Mouse (Mus musculus): ENCODE data around the gene Gm20390.

The Gm20390 gene

DNA sequence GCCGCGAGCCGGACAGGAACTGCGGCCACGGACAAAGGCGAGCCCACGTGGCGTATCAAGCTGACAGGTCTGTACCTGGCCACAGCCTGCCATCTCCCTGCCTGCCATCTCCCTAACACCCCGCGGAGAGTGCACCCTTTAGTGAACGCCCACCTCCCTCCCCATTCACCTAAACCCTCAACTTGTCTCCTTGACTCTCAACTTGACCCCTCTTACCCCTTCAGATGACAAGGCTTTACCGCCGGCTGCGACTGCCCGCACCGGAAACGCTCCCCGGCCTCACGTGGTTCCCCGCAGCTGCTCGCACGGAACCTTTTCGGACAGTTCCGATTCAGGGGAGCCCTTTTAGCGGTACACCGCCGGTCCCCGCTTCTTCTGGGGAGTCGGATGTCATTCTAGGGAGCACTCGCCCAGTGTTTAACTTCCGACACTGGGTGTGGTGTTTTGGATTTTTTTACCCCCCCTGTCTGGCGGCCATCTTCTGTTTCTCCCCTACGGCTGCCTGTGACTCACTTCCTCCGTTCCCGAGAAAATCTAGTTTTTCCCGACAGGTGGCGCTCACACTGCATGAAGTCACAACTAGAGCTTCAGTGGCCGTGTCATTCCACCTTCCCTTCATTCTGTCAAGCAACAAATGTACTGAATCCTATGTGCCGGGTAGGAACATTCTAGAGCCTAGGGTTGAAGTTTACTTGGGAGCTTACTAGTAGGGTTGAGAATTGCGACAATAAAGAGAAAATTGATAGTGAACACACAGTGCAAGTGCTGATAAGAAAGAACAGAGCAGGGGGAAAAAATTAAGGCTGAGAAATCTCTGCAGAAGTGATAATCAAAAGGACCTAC lies at the start of gene Gm20390, which contains the start of gene Nme1:
Gm20390 (minus strand) TSS at position 289 of the 843 bp plus-strand sequence.
Nme1 (minus strand) TSS at position 517 of the 843 bp plus-strand sequence.
- DNase-seq (ENCODE audit: low spot score in 2 of 2) = peak; percentile 95 to 98

- DNase-seq (ENCODE audit: low spot score in 2 of 2) = no peak
Measured at GRCm38 (mm10) chr11:94003346-94003745, 35.3 kb upstream of the Gm20390 start.

GRCm38 (mm10) chr11:93999276-93999675 lies 31.2 kb upstream of the Gm20390 start:
- no peak for DNase-seq (ENCODE audit: low spot score in 2 of 2)

- peak; percentile 24 to 26 for DNase-seq (ENCODE audit: low spot score in 2 of 2)
Measured at GRCm38 (mm10) chr11:93997141-93997775, 29.2 kb upstream of the Gm20390 start.

DNA sequence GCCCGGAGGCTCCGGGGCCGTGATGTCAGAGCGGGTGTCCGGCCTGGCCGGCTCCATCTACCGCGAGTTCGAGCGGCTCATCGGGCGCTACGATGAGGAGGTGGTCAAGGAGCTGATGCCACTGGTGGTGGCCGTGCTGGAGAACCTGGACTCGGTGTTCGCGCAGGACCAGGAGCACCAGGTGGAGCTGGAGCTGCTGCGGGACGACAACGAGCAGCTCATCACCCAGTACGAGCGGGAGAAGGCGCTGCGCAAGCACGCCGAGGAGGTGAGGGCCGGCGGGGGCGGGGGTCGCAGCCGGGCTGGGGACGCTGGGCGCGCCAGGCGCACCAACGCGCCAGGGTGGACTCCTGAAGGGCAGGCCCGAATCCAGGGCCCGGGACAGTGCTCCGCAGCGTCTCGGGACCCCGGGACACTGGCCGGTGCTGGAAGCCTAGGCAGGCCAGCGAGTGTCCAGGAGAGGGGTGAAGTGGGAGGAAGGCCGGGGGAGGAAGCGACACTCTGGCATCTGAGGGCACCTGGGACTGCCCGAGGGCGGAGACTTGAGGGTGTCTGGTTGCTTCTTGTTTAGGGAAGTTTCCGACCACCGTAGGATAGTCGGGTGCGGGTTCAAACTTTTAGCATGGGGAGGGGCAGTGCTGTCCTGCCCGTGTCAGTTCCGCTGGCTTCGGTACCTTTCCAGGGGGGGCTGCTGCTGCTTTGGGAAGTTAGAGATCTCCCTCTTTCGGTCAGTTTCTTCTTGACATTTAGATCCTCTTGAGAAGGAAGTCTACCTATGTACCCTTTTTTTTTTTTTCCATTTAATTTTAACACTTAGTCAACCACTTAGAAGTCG lies 28.4 kb upstream of the Gm20390 start:
- peak; percentile 36 to 50 for DNase-seq (ENCODE audit: low spot score in 2 of 2)

GRCm38 (mm10) chr11:93995720-93996305 lies 27.7 kb upstream of the Gm20390 start, which contains the start of gene Spag9:
Spag9 (plus strand) TSS chr11:93996091.
- peak; percentile 90 to 94 for DNase-seq (ENCODE audit: low spot score in 2 of 2)

GRCm38 (mm10) chr11:93995111-93995719 lies 27.1 kb upstream of the Gm20390 start:
- peak; percentile 51 to 66 for DNase-seq (ENCODE audit: low spot score in 2 of 2)

DNA sequence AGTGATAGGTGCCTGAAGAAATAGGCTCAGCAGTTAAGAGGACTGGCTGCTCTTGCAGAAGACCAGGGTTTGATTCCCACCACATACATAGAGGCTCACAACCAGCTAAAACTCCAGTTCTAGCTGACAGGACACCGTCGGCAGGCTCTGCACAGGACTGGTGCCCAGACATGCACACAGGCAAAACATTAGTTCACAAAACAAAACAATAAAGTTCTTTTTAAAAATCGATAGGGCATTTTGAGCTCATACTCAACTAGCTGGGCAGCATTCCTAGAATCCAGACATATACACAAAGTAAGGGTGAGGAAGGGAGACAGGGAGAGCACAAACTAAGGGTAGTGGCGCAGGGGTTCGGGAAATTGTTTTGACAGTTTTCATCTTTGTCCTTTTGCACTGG lies 26.4 kb upstream of the Gm20390 start:
- DNase-seq (ENCODE audit: low spot score in 2 of 2) = no peak

DNA sequence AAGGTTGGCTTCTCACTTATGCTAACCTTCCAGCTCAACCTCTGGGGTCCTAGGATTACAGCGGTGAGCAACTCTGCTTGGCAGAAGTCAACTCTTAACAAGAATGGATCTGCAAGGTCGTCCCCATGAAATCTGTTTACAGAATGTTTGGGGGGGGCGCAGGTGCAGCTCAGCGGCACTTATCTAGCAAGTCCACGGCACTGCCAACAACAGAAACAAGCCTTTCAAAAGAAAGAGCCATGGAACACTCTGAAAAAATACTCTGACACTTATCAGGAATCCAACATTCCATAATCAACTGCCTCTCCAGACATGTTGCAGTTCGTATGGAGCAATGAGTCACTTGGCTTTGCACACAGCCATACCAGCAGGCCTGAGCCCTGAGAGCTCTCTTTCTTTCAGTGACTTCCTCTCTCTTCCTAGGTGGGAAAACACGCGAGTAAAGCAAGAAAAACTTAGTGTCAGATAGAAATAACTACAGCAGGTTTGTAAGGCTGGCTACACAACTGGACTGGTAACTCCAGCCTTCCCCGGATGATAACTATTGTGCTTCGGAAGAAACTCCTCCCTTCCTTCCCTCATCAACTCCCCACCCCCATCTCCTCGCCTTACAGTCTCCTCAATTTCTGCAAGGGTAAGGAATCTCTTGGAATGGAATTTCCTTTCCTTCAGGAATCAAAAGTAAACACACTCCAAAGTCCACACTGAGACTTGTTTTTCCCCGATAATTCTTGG lies 20.4 kb upstream of the Gm20390 start:
- no peak for DNase-seq (ENCODE audit: low spot score in 2 of 2)

- DNase-seq (ENCODE audit: low spot score in 2 of 2) = no peak
Measured at GRCm38 (mm10) chr11:93987625-93988327, 19.7 kb upstream of the Gm20390 start.

DNA sequence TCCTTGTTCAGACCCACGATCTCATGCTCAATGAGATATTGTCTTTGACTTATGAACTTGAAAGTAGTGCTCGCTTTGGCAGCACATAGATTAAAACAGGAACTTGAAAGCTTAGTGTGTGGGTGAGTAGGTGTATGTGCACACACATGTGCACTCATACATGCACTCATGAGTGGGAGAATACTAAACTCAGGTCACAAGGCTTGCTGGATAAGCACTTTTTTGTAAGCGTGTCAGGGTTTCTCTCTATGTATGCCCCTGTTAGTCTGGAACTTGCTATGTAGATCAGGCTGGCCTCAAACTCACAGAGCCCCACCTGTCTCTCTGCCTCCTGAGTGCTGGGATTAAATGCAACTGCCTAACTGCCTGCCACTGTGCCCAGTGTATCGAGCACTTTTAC lies 18.9 kb upstream of the Gm20390 start:
- no peak for DNase-seq (ENCODE audit: low spot score in 2 of 2)

DNA sequence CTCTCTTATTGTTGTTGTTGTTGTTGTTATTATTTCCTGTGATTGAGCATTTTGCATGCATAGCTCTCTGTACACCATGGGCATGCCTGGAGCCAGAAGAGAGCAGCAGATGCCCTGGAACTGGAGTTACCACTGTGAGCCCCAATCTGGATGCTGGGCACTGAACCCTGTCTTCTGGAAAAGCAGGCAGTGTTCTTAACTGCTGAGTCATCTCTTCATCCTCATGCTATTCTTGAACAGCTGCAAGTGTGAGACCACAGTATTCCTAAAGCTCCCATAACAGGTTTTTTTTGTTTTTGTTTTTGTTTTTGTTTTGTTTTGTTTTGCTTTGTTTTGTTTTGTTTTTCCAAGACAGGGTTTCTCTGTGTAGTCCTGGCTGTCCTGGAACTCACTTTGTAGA lies 18.2 kb upstream of the Gm20390 start:
- no peak for DNase-seq (ENCODE audit: low spot score in 2 of 2)

DNA sequence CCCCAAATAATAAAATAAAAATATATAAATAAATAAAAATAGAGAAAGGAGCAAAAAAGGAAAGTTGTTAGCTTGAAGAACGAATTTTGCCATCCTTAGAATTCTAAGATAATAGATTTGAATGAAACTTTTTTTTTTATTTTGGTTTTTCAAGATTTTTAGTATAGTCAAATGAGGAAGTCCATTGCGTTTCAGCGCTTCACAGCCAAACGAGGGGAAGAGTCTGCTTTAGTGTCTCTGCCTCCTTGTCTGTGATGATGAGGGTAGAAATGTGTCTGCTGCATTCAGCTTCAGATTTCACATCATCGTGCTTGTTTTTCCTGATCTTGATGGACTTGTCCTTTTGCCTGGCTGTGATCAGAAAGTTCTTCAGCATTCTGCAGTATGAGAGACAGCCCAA lies 17.2 kb upstream of the Gm20390 start:
- DNase-seq (ENCODE audit: low spot score in 2 of 2) = no peak

DNA sequence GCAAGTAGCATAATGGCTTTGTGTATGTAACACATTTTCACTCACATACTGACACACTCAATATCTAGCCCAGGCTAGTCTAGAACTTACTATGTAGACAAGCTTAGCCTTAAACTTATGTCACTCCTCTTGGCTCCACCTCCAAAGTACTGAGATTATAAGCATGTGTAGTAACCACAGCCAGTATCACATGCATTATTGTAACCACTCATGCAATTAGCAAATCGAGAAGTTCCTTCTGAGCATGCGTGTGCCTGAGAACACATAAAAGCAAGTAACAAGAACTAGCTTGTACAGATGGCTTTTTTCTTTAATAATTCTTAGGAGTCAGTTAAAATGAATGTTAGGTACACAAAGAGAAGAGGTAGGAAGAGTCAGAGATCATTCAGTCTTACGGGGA lies 16.5 kb upstream of the Gm20390 start:
- no peak for DNase-seq (ENCODE audit: low spot score in 2 of 2)

DNA sequence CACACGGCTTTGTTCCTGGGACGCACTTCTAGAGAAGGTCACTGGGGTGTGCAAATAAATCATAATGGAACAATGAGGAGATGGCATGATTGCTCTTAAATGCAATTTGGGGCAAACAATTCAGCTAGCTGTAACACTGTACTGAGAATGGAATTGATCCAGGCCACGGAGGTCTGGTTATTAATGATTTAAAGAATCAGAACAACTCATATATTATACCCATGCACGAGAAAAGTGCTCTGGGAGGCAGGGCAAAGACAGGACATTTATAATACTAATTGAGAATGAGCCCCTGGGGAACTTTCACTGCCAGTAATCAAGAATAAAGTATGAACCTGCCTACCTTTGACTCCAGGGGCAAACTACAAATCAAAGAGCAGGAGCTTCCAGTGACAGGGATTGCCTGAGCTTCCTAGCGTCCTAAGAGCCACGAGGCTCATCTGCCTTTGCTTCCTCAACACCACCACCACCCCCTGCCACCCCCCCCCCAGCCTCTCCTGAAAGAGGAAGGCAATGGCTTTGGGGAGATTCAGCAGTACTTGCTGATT lies 11.5 kb upstream of the Gm20390 start:
- no peak for DNase-seq (ENCODE audit: low spot score in 2 of 2)

GRCm38 (mm10) chr11:93972951-93973350 lies 4.9 kb upstream of the Gm20390 start:
- no peak for DNase-seq (ENCODE audit: low spot score in 2 of 2)

DNA sequence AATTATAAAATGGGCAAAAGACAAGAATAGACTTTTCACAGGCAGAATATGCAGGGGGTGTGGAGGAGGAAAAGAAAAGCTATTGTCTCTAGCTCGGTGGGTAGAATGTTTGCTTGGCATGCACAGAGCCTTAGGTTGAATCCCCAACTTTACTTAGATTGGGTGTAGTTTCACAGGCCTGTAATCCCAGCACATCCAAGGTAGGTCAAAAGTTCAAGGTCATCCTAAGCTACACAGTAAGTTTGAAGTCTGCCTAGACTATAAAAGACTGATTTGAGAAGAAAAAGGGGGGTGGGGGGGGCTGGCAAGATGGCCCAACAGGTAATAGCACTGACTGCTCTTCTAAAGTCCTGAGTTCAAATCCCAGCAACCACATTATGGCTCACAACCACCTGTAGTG lies 1.7 kb upstream of the Gm20390 start:
- DNase-seq (ENCODE audit: low spot score in 2 of 2) = no peak

DNA sequence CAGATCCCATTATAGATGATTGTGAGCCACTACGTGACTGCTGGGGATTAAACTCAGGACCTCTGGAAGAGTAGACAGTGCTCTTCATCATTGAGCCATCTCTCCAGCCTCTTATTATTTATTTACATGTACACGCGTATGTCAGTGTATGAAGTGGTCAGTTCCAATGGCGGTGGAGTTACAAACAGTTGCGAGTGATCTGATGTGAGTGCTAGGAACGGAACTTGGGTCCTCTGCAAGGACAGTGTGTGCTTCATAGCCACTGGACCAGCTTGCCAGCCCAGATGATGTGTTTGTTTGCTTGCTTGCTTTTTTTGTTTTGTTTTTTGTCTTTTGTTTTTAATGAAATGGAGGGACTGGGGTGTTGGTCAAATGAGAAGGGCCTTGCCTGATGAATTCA lies 1.1 kb upstream of the Gm20390 start:
- DNase-seq (ENCODE audit: low spot score in 2 of 2) = no peak

GRCm38 (mm10) chr11:93968848-93969128 lies 695 bp upstream of the Gm20390 start:
- DNase-seq (ENCODE audit: low spot score in 2 of 2) = no peak

DNA sequence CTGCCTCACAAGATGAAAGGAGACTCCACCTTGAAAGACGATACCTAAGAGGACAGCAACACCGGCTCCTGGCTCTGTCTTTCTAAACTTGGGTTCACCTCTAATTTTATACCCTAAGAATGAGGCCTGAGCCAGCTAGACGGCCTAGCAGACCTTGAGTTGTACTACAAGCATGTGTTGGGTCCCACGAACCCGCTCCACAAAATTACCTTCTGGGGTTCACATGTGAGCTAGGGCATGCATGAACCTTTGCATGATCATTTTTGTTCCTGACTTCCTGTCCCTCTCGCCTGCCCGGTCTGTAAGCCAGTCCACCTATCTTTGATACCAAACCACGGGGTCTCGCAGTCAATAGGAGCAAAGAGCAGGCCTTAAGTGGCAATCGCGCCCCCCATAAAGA lies 712 bp downstream of the Gm20390 start:
- DNase-seq (ENCODE audit: low spot score in 2 of 2) = no peak

Measured in thymus, postnatal 10 days (tissue).